Mouse (Mus musculus): ENCODE data around the gene Gm11565.
"Not testable (repeated sequence)": the region's sequence is repeated elsewhere in the genome, so short reads cannot be mapped to it uniquely, and the experiment has no call there.

Gm11565 gene

GRCm38 (mm10) chr11:99914451-99914850 is at the start of gene Gm11565:
TSS of gene Gm11565 (plus strand) at chr11:99914751.
- no peak for DNase-seq (ENCODE audit: low read depth in 2 of 2, low spot score in 2 of 2)

- DNase-seq (ENCODE audit: low read depth in 2 of 2, low spot score in 2 of 2) = not testable (repeated sequence)
Measured at GRCm38 (mm10) chr11:99873089-99873488, 41.5 kb upstream of the Gm11565 start, which contains the start of gene Krtap9-1. TSS of gene Krtap9-1 (plus strand) at chr11:99873389.

GRCm38 (mm10) chr11:99878887-99879286 is 35.7 kb upstream of the Gm11565 start, which contains the start of gene Gm11567:
TSS of gene Gm11567 (plus strand) at chr11:99879187.
- not testable (repeated sequence) for DNase-seq (ENCODE audit: low read depth in 2 of 2, low spot score in 2 of 2)

GRCm38 (mm10) chr11:99907620-99908019 is 6.9 kb upstream of the Gm11565 start, which contains the start of gene Krtap31-1:
TSS of gene Krtap31-1 (plus strand) at chr11:99907920.
- no peak for DNase-seq (ENCODE audit: low read depth in 2 of 2, low spot score in 2 of 2)

- DNase-seq (ENCODE audit: low read depth in 2 of 2, low spot score in 2 of 2) = no peak
Measured at GRCm38 (mm10) chr11:99935991-99936390, 21.4 kb downstream of the Gm11565 start, which contains the start of gene Krtap31-2. TSS of gene Krtap31-2 (plus strand) at chr11:99936291.

GRCm38 (mm10) chr11:99937751-99938264 is 23.3 kb downstream of the Gm11565 start:
- DNase-seq (ENCODE audit: low read depth in 2 of 2, low spot score in 2 of 2) = no peak

GRCm38 (mm10) chr11:99948175-99948574 is 33.6 kb downstream of the Gm11565 start, which contains the start of gene Krtap9-5:
TSS of gene Krtap9-5 (plus strand) at chr11:99948475.
- no peak for DNase-seq (ENCODE audit: low read depth in 2 of 2, low spot score in 2 of 2)

GRCm38 (mm10) chr11:99964213-99964612 is 49.7 kb downstream of the Gm11565 start:
- no peak for DNase-seq (ENCODE audit: low read depth in 2 of 2, low spot score in 2 of 2)
